Mouse (Mus musculus) small intestine, adult 2 months (tissue): ENCODE results near the gene Kcnb1.

Experiments used
- CTCF ChIP-seq: fragments of 200-500 bp; IDR thresholded peaks from 2 replicates; pipeline ENCODE4 v1.5.1; 2012; ENCODE audit warnings: low read depth, mild to moderate bottlenecking, control low read depth, inconsistent platforms, low read length, moderate library complexity, mixed read lengths; ENCODE audit not compliant: insufficient replicate concordance, insufficient read length; ENCODE audit errors: extremely low read depth
- POLR2A ChIP-seq: fragments of 200-500 bp; IDR thresholded peaks from 2 replicates; pipeline ENCODE4 v1.6.1; 2012; ENCODE audit warnings: low read depth, mild to moderate bottlenecking, control low read depth, inconsistent platforms, low read length, moderate library complexity

DNA sequence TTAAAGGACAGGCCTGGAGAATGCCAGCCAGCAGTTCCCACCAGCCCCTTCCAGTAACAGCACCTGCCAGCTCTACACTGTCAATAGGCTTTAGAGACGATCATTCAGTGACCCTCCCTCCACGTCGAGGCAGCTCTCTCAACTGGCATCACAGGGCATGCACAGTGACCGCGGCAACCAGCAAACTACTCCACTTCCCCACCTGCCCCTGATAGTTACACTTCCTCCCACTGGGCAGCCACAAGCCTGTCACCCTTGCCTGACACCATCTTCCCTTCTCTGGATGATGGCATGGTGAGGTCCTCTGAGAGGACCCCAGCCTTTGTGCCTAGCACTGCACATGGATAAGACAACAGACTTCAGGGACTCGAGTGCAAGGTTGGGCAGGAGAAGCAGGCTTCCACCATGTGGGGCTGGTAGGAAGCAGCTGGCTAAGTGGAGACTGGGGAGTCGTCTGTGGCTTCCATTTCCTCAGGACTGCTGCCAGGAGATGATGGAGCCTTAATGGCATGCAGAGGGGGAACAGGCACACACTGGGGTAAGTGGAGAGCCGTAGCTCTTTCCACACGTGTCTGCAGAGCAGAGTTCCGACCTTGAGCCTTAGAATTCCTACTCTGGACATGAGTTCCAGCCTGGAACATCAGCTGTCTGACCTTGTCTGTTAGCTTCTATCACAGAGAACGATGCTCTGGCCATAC, 22.3 kb downstream of the Kcnb1 start:
- TF ChIP-seq CTCF (no peak), POLR2A (no peak)
